Mouse (Mus musculus) forebrain, postnatal 0 days (tissue): ENCODE measurements around the gene H2-T24. TPM values are rescaled to one million over a fixed set of nuclear protein-coding genes. Genes with fewer than 3 reads are reported as not detected.
"Not testable (repeated sequence)": the region's sequence is repeated elsewhere in the genome, so short reads cannot be mapped to it uniquely, and the experiment has no call there.

ENCODE experiments used
- ATAC-seq: fragments of 200-750 bp; cut with Nextera tagmentation; 2 replicates; pipeline ENCODE4 v1.8.0; 2017; ENCODE audit warnings: mild to moderate bottlenecking, moderate library complexity
- DNase-seq: peaks from one replicate; pipeline ENCODE4 v3.0.0-alpha.2; 2015
- H3K27ac ChIP-seq: fragments of 300-500 bp; sonication (generic); 2 replicates; pipeline ENCODE4 v1.5.1; 2014; ENCODE audit warnings: low read depth, mild to moderate bottlenecking, antibody characterized with exemption, low read length, moderate library complexity, mixed read lengths
- H3K27me3 ChIP-seq: fragments of 300-500 bp; sonication (generic); 2 replicates; pipeline ENCODE4 v1.6.1; 2014; ENCODE audit warnings: mild to moderate bottlenecking, low read length, mixed read lengths; ENCODE audit not compliant: insufficient read depth
- H3K36me3 ChIP-seq: fragments of 300-500 bp; sonication (generic); 2 replicates; pipeline ENCODE4 v1.6.1; 2014; ENCODE audit warnings: mild to moderate bottlenecking, moderate library complexity; ENCODE audit not compliant: insufficient read depth
- H3K4me1 ChIP-seq: fragments of 300-500 bp; sonication (generic); 2 replicates; pipeline ENCODE4 v1.6.1; 2014; ENCODE audit warnings: antibody characterized with exemption; ENCODE audit not compliant: insufficient read depth
- H3K4me2 ChIP-seq: fragments of 300-500 bp; sonication (generic); 2 replicates; pipeline ENCODE4 v1.6.1; 2014; ENCODE audit warnings: low read depth, mild to moderate bottlenecking, moderate library complexity
- H3K4me3 ChIP-seq: fragments of 300-500 bp; sonication (generic); 2 replicates; pipeline ENCODE4 v1.5.1; 2014; ENCODE audit warnings: low read depth, low read length, mixed read lengths
- H3K9ac ChIP-seq: fragments of 300-500 bp; sonication (generic); 2 replicates; pipeline ENCODE4 v1.6.1; 2014; ENCODE audit warnings: mild to moderate bottlenecking
- H3K9me3 ChIP-seq: fragments of 300-500 bp; sonication (generic); 2 replicates; pipeline ENCODE4 v1.6.1; 2016; ENCODE audit warnings: low read length
- CTCF ChIP-seq: sonication (generic); IDR thresholded peaks from 2 replicates; pipeline ENCODE4 v1.5.1; 2016; ENCODE audit warnings: antibody characterized with exemption, control low read depth, low read depth
- WGBS: fragments of 180-500 bp; shearing (Covaris S2); extraction: QIAGEN DNeasy Blood & Tissue Kit; methylation state at CpG from one replicate; pipeline ENCODE4 v1.1.7; 2014; 5-methylcytosine and 5-hydroxymethylcytosine counted together
- polyA plus RNA-seq: library from polyadenylated mRNA; unstranded; fragments of >200 nt; fragmentation: Nextera tagmentation; extraction: Ambion mirVana; gene quantifications from 2 replicates; pipeline ENCODE4 v1.2.1, GENCODE M21; 2015
- total RNA-seq: library from RNA; depleted of rRNA; stranded (reverse); fragments of >200 nt; gene quantifications from 2 replicates; pipeline ENCODE4 v1.2.3, GENCODE M21; 2014

The H2-T24 gene
- total and polyA plus RNA-seq, 2 experiments from 2014 or later, result 0.33 to 4.7 TPM

GRCm38 (mm10) chr17:36035010-36035638, 14.8 kb upstream of the H2-T24 start:
- H3K4me1 ChIP-seq, H3K27ac ChIP-seq, H3K4me2 ChIP-seq, H3K27me3 ChIP-seq, H3K36me3 ChIP-seq, H3K4me3 ChIP-seq, H3K9ac ChIP-seq, H3K9me3 ChIP-seq: not testable (repeated sequence)
- DNase-seq, result peak; percentile 45
- peak; percentile 44; the same call in 1 of the 2 replicates for ATAC-seq
- 40% methylated on average over 3 of the region's 3 CpGs for WGBS
- TF ChIP-seq CTCF, result peak; percentile 61

GRCm38 (mm10) chr17:36034524-36034923, 14.2 kb upstream of the H2-T24 start:
- H3K4me1 ChIP-seq, ATAC-seq, H3K27me3 ChIP-seq, H3K36me3 ChIP-seq, H3K27ac ChIP-seq, H3K9ac ChIP-seq, H3K9me3 ChIP-seq, DNase-seq, H3K4me2 ChIP-seq, H3K4me3 ChIP-seq: not testable (repeated sequence)
- 63% methylated on average over 3 of the region's 3 CpGs for WGBS

GRCm38 (mm10) chr17:36032351-36032875, 12.1 kb upstream of the H2-T24 start, which contains the start of gene H2-T23:
H2-T23 (minus strand) TSS chr17:36032855.
- DNase-seq (peak; percentile 23), ATAC-seq (peak; percentile 10; the same call in 1 of the 2 replicates)
- H3K9me3 ChIP-seq, H3K27ac ChIP-seq, H3K36me3 ChIP-seq, H3K4me1 ChIP-seq, H3K27me3 ChIP-seq: not testable (repeated sequence)
- 1% methylated on average over 23 of the region's 25 CpGs for WGBS
- Histone ChIP-seq H3K4me3 (peak within 1 kb of the TSS; percentile 37), H3K9ac (peak within 1 kb of the TSS; percentile 44), H3K4me2 (peak within 1 kb of the TSS; percentile 91)

- ATAC-seq (peak; percentile 86), DNase-seq (peak; percentile 61)
- H3K4me1 ChIP-seq, H3K27ac ChIP-seq, H3K36me3 ChIP-seq, H3K9me3 ChIP-seq, H3K27me3 ChIP-seq: not testable (repeated sequence)
- Histone ChIP-seq H3K4me2 (peak overlapping the region; percentile 91), H3K4me3 (peak overlapping the region; percentile 37), H3K9ac (peak overlapping the region; percentile 44)
- TF ChIP-seq CTCF, result peak; percentile 64
- WGBS, result under 1% methylated on average over 40 of the region's 40 CpGs
These were observed 11.4 kb upstream of the H2-T24 start for GRCm38 (mm10) chr17:36031583-36032331.

- not testable (repeated sequence) for H3K4me1 ChIP-seq, H3K27ac ChIP-seq, H3K27me3 ChIP-seq, H3K36me3 ChIP-seq, H3K9me3 ChIP-seq
- DNase-seq (peak; percentile 7), ATAC-seq (0 out of 2 replicates have a peak, but pooled peaks have one; percentile 5)
- 36% methylated on average over 8 of the region's 8 CpGs for WGBS
- Histone ChIP-seq H3K9ac (peak overlapping the region; percentile 39; the same call in 1 of the 2 replicates), H3K4me3 (peak overlapping the region; percentile 37), H3K4me2 (peak overlapping the region; percentile 91)
These were observed 10.6 kb upstream of the H2-T24 start for GRCm38 (mm10) chr17:36030703-36031582.

GRCm38 (mm10) chr17:36030046-36030702, 9.8 kb upstream of the H2-T24 start:
- not testable (repeated sequence) for H3K27me3 ChIP-seq, H3K36me3 ChIP-seq, H3K4me1 ChIP-seq, H3K9me3 ChIP-seq, DNase-seq, H3K27ac ChIP-seq, ATAC-seq, H3K9ac ChIP-seq, H3K4me2 ChIP-seq, H3K4me3 ChIP-seq
- WGBS, result 74% methylated on average over 2 of the region's 4 CpGs
